Comparison of ENCODE assay signal across 19 mouse cellular contexts in the genomic region with DNA sequence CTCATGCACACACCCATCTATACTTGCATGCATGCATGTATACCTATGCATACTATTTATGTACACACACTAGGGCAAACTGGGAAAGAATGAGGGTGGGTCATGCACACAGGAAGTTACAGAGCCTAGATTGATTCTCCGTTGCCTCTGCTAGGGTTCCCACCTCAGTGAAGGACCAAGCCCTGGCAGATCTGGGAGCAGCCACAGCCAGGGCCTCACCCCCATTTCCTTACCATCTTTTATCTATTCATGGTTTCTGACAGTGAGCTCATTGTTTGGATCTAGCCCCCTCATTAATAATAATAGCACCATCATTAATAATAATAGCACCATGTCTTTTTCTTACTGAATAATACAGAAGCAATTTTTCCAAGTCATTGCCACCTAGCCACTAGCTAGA.
DNase-seq lines count a peak whose midpoint lies in the region; ATAC-seq lines count a peak whose summit lies in the region.
"Had no signal": no experiment of that assay in that cellular context is flagged by ENCODE, and none has a peak within 500 bp of the region (broad histone marks: within the 10 kb centered on the region; RNA-seq: fewer than 3 reads in every experiment).

No protein-coding gene starts in this region.

- no peak overlapping the region for H3K9ac ChIP-seq in hindbrain, embryonic 16.5 days (ENCODE audit: low read depth, low read length)
- H3K9ac ChIP-seq in midbrain, embryonic 13.5 days (replicated peaks): no peak overlapping the region
- H3K9ac ChIP-seq in hindbrain, embryonic 13.5 days: no peak overlapping the region
- no peak overlapping the region for H3K9ac ChIP-seq in midbrain, embryonic 16.5 days (ENCODE audit: low read depth, low read length)
- H3K9ac ChIP-seq: embryonic facial prominence, embryonic 13.5 days; forebrain, embryonic 12.5 days had no signal

- 57% methylated on average over 1 of the region's 1 CpGs for WGBS in hindbrain, embryonic 10.5 days
- 57% methylated on average over 1 of the region's 1 CpGs for WGBS in hindbrain, embryonic 16.5 days
- WGBS in midbrain, embryonic 13.5 days: 45% methylated on average over 1 of the region's 1 CpGs
- 85% methylated on average over 1 of the region's 1 CpGs for WGBS in midbrain, embryonic 10.5 days
- 36% methylated on average over 1 of the region's 1 CpGs for WGBS in hindbrain, embryonic 13.5 days
- 64% methylated on average over 1 of the region's 1 CpGs for WGBS in midbrain, embryonic 16.5 days

- DNase-seq in hindbrain, embryonic 10.5 days (ENCODE audit: low spot score): no peak
- DNase-seq in midbrain, embryonic 10.5 days (ENCODE audit: low spot score): no peak
- DNase-seq: adrenal gland, adult 2 months; adrenal gland, postnatal 25 days; cerebellum, adult 18-20 months; cerebellum, adult 9-11 months; cerebellum, postnatal 36 days; gastrocnemius, adult 2 months; gastrocnemius, postnatal 25 days; heart, postnatal 10 days; heart, postnatal 4 days had no signal

- H3K27me3 ChIP-seq in hindbrain, embryonic 10.5 days (ENCODE audit: insufficient read depth, poor library complexity, severe bottlenecking): no peaks in the 10 kb centered on the region
- no peaks in the 10 kb centered on the region for H3K27me3 ChIP-seq in hindbrain, embryonic 16.5 days (replicated peaks; ENCODE audit: control insufficient read depth, insufficient read depth, low read length)
- no peaks in the 10 kb centered on the region for H3K27me3 ChIP-seq in midbrain, embryonic 13.5 days
- no peaks in the 10 kb centered on the region for H3K27me3 ChIP-seq in midbrain, embryonic 10.5 days (ENCODE audit: low read depth, poor library complexity, severe bottlenecking)
- no peaks in the 10 kb centered on the region for H3K27me3 ChIP-seq in hindbrain, embryonic 13.5 days
- no peaks in the 10 kb centered on the region for H3K27me3 ChIP-seq in midbrain, embryonic 16.5 days (ENCODE audit: control insufficient read depth, insufficient read depth, low read depth, low read length)
- H3K27me3 ChIP-seq: embryonic facial prominence, embryonic 13.5 days; forebrain, embryonic 12.5 days; Patski had no signal

- H3K9me3 ChIP-seq in hindbrain, embryonic 10.5 days: no peaks in the 10 kb centered on the region
- no peaks in the 10 kb centered on the region for H3K9me3 ChIP-seq in hindbrain, embryonic 16.5 days (ENCODE audit: control insufficient read depth, low read length)
- no peaks in the 10 kb centered on the region for H3K9me3 ChIP-seq in midbrain, embryonic 13.5 days
- no peaks in the 10 kb centered on the region for H3K9me3 ChIP-seq in midbrain, embryonic 10.5 days (replicated peaks)
- no peaks in the 10 kb centered on the region for H3K9me3 ChIP-seq in hindbrain, embryonic 13.5 days
- H3K9me3 ChIP-seq in midbrain, embryonic 16.5 days (replicated peaks; ENCODE audit: control insufficient read depth, low read length, poor library complexity, severe bottlenecking): no peaks in the 10 kb centered on the region
- H3K9me3 ChIP-seq: embryonic facial prominence, embryonic 13.5 days; forebrain, embryonic 12.5 days had no signal

- H3K4me1 ChIP-seq in hindbrain, embryonic 10.5 days (replicated peaks): peaks cover 19% of the 10 kb centered on the region
- peaks cover 7% of the 10 kb centered on the region for H3K4me1 ChIP-seq in hindbrain, embryonic 16.5 days (ENCODE audit: control insufficient read depth, insufficient read depth, low read depth, low read length)
- H3K4me1 ChIP-seq in midbrain, embryonic 13.5 days (replicated peaks): peaks cover 30% of the 10 kb centered on the region
- H3K4me1 ChIP-seq in midbrain, embryonic 10.5 days: peaks cover 25% of the 10 kb centered on the region
- H3K4me1 ChIP-seq in hindbrain, embryonic 13.5 days (replicated peaks): peaks cover 18% of the 10 kb centered on the region
- H3K4me1 ChIP-seq in midbrain, embryonic 16.5 days (ENCODE audit: control insufficient read depth, insufficient read depth, low read length): peaks cover 6% of the 10 kb centered on the region

- H3K4me3 ChIP-seq in hindbrain, embryonic 10.5 days: no peak overlapping the region
- H3K4me3 ChIP-seq in hindbrain, embryonic 16.5 days (ENCODE audit: low read length): no peak overlapping the region
- H3K4me3 ChIP-seq in midbrain, embryonic 13.5 days (replicated peaks): no peak overlapping the region
- no peak overlapping the region for H3K4me3 ChIP-seq in midbrain, embryonic 10.5 days
- no peak overlapping the region for H3K4me3 ChIP-seq in hindbrain, embryonic 13.5 days
- no peak overlapping the region for H3K4me3 ChIP-seq in midbrain, embryonic 16.5 days (ENCODE audit: low read depth, low read length)
- H3K4me3 ChIP-seq: embryonic facial prominence, embryonic 13.5 days; forebrain, embryonic 12.5 days; gastrocnemius, adult 2 months had no signal

- peak overlapping the region; percentile 40; the same call in 1 of the 2 replicates for H3K27ac ChIP-seq in hindbrain, embryonic 10.5 days
- H3K27ac ChIP-seq in hindbrain, embryonic 16.5 days (ENCODE audit: low read depth, low read length): no peak overlapping the region
- peak overlapping the region; percentile 64; the same call in 1 of the 2 replicates for H3K27ac ChIP-seq in midbrain, embryonic 13.5 days
- H3K27ac ChIP-seq in midbrain, embryonic 10.5 days (replicated peaks): no peak overlapping the region
- peak overlapping the region; percentile 35; the same call in 1 of the 2 replicates for H3K27ac ChIP-seq in hindbrain, embryonic 13.5 days
- H3K27ac ChIP-seq in midbrain, embryonic 16.5 days (ENCODE audit: low read length): no peak overlapping the region
- H3K27ac ChIP-seq: embryonic facial prominence, embryonic 13.5 days; gastrocnemius, adult 2 months had no signal

- H3K4me2 ChIP-seq in hindbrain, embryonic 16.5 days (ENCODE audit: low read length): no peak overlapping the region
- no peak overlapping the region for H3K4me2 ChIP-seq in midbrain, embryonic 13.5 days (replicated peaks)
- no peak overlapping the region for H3K4me2 ChIP-seq in hindbrain, embryonic 13.5 days
- H3K4me2 ChIP-seq in midbrain, embryonic 16.5 days (ENCODE audit: low read length): no peak overlapping the region
- H3K4me2 ChIP-seq: embryonic facial prominence, embryonic 13.5 days; forebrain, embryonic 12.5 days had no signal

- no peak for ATAC-seq in hindbrain, embryonic 16.5 days
- ATAC-seq in midbrain, embryonic 13.5 days: no peak
- peak; percentile 24; the same call in 1 of the 2 replicates for ATAC-seq in hindbrain, embryonic 13.5 days (ENCODE audit: low FRiP score)
- peak; percentile 49; the same call in 1 of the 2 replicates for ATAC-seq in midbrain, embryonic 16.5 days
- ATAC-seq: activated CD4-positive, CD25-positive, alpha-beta regulatory T cell, adult 4 months; Patski had no signal

- H3K36me3 ChIP-seq in hindbrain, embryonic 10.5 days: peaks cover 66% of the 10 kb centered on the region
- no peaks in the 10 kb centered on the region; the same call in 1 of the 2 replicates for H3K36me3 ChIP-seq in hindbrain, embryonic 16.5 days (ENCODE audit: control insufficient read depth, insufficient read depth, low read length)
- H3K36me3 ChIP-seq in midbrain, embryonic 13.5 days: peaks cover 30% of the 10 kb centered on the region
- H3K36me3 ChIP-seq in midbrain, embryonic 10.5 days: peaks cover 92% of the 10 kb centered on the region
- peaks cover 17% of the 10 kb centered on the region for H3K36me3 ChIP-seq in hindbrain, embryonic 13.5 days
- H3K36me3 ChIP-seq in midbrain, embryonic 16.5 days (ENCODE audit: control insufficient read depth, insufficient read depth, low read length): peaks cover 3% of the 10 kb centered on the region; the same call in 1 of the 2 replicates

Comparison
In these comparisons a context has a peak if more than half of its experiments do, and no peak if none do; other contexts are left out.
1. H3K27ac ChIP-seq: peak in hindbrain, embryonic 10.5 days (single experiment), midbrain, embryonic 13.5 days (single experiment) and hindbrain, embryonic 13.5 days (single experiment); none in hindbrain, embryonic 16.5 days (single experiment), midbrain, embryonic 10.5 days (single experiment) and midbrain, embryonic 16.5 days (single experiment).
2. ATAC-seq: peak in hindbrain, embryonic 13.5 days (single experiment) and midbrain, embryonic 16.5 days (single experiment); none in hindbrain, embryonic 16.5 days (single experiment) and midbrain, embryonic 13.5 days (single experiment).